Mouse (Mus musculus) ES-E14 (cell line): ENCODE data around the gene Adcy4.

Experiments used
- CHD2 ChIP-seq: IDR thresholded peaks from 2 replicates; pipeline ENCODE4 v1.6.1; 2014; ENCODE audit warnings: mild to moderate bottlenecking, low read depth, low read length, inconsistent platforms
- MAFK ChIP-seq: IDR thresholded peaks from 2 replicates; pipeline ENCODE4 v1.6.1; 2014; ENCODE audit warnings: mild to moderate bottlenecking, low read depth, low read length, inconsistent platforms; ENCODE audit not compliant: insufficient read depth
- ZC3H11A ChIP-seq: IDR thresholded peaks from 2 replicates; pipeline ENCODE4 v1.6.1; 2012; ENCODE audit warnings: low read depth, mild to moderate bottlenecking, inconsistent platforms, low read length, borderline replicate concordance

GRCm38 (mm10) chr14:55788256-55789050, 4.6 kb upstream of the Adcy4 start, which contains the start of gene Ripk3:
- TF ChIP-seq CHD2 (no peak), MAFK (no peak), ZC3H11A (no peak)
